Mouse (Mus musculus) cortical plate, adult 2 months (tissue): ENCODE data around the gene Pttg1ip.

Experiments
- CTCF ChIP-seq: fragments of 200-500 bp; IDR thresholded peaks from 2 replicates; pipeline ENCODE4 v1.5.1; 2011; ENCODE audit warnings: mild to moderate bottlenecking, control low read depth, low read length; ENCODE audit not compliant: insufficient read depth; ENCODE audit errors: extremely low read depth
- POLR2A ChIP-seq: fragments of 200-500 bp; IDR thresholded peaks from 2 replicates; pipeline ENCODE4 v1.6.1; 2011; ENCODE audit warnings: mild to moderate bottlenecking, low read length, control low read depth; ENCODE audit not compliant: insufficient read depth; ENCODE audit errors: extremely low read depth

DNA sequence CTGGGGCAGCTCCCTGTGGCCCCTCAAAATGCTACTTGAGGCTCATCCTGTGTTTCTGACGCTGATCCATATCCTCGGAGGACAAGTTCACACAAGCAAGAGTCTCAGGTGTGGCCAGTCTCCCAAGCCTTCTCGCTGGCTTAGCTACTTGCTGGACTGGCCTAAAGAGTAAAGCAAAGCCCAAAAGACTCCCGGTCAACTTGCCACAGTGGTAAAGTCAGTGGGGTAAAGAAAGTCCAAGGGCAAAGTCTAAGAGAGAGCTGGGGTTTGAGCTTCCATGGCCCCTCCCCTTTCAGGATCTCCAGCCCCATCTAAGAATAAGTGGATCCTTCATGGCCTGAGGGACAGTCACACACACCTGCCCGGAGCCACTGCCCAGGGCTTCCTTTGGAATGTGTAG, 29.4 kb upstream of the Pttg1ip start:
- TF ChIP-seq CTCF: no peak
- TF ChIP-seq POLR2A: no peak
